Mouse (Mus musculus) neural tube, embryonic 11.5 days (tissue): ENCODE results near the gene Slc24a3. TPM values are rescaled to one million over a fixed set of nuclear protein-coding genes. Genes with fewer than 3 reads are reported as not detected.
A peak's percentile ranks its signal among the peaks of the same experiment; 100 is the strongest.

ENCODE experiments used
- ATAC-seq: fragments of 200-750 bp; cut with Nextera tagmentation; 2 replicates; pipeline ENCODE4 v1.8.0; 2017; ENCODE audit warnings: moderate number of reproducible peaks, mild to moderate bottlenecking, moderate TSS enrichment, moderate library complexity; ENCODE audit not compliant: insufficient read depth, low FRiP score, low TSS enrichment
- DNase-seq: peaks from one replicate; pipeline ENCODE4 v3.0.0-alpha.2; 2015; ENCODE audit warnings: low spot score
- H3K27ac ChIP-seq: fragments of 300-500 bp; sonication (generic); 2 replicates; pipeline ENCODE4 v1.5.1; 2014; ENCODE audit warnings: low read depth, mild to moderate bottlenecking, low read length
- H3K27me3 ChIP-seq: fragments of 300-500 bp; sonication (generic); 2 replicates; pipeline ENCODE4 v1.6.1; 2014; ENCODE audit warnings: mild to moderate bottlenecking, low read length, mixed read lengths; ENCODE audit not compliant: control insufficient read depth, insufficient read depth
- H3K36me3 ChIP-seq: fragments of 300-500 bp; sonication (generic); 2 replicates; pipeline ENCODE4 v1.6.1; 2014; ENCODE audit warnings: mild to moderate bottlenecking, low read length, moderate library complexity, mixed read lengths; ENCODE audit not compliant: control insufficient read depth, insufficient read depth
- H3K4me1 ChIP-seq: fragments of 300-500 bp; sonication (generic); 2 replicates; pipeline ENCODE4 v1.6.1; 2014; ENCODE audit warnings: low read length, mixed read lengths; ENCODE audit not compliant: control insufficient read depth, insufficient read depth
- H3K4me2 ChIP-seq: fragments of 300-500 bp; sonication (generic); 2 replicates; pipeline ENCODE4 v1.6.1; 2014; ENCODE audit warnings: low read depth, mild to moderate bottlenecking, moderate library complexity
- H3K4me3 ChIP-seq: fragments of 300-500 bp; sonication (generic); 2 replicates; pipeline ENCODE4 v1.5.1; 2014; ENCODE audit warnings: low read depth, low read length
- H3K9ac ChIP-seq: fragments of 300-500 bp; sonication (generic); 2 replicates; pipeline ENCODE4 v1.6.1; 2014; ENCODE audit warnings: mild to moderate bottlenecking, low read length
- H3K9me3 ChIP-seq: fragments of 300-500 bp; sonication (generic); 2 replicates; pipeline ENCODE4 v1.6.1; 2016; ENCODE audit warnings: low read length; ENCODE audit not compliant: control insufficient read depth
- WGBS: fragments of 180-500 bp; shearing (Covaris S2); extraction: QIAGEN DNeasy Blood & Tissue Kit; methylation state at CpG from one replicate; pipeline ENCODE4 v1.1.7; 2014; 5-methylcytosine and 5-hydroxymethylcytosine counted together
- polyA plus RNA-seq: library from polyadenylated mRNA; unstranded; fragments of >200 nt; fragmentation: Nextera tagmentation; extraction: Ambion mirVana; gene quantifications from 2 replicates; pipeline ENCODE4 v1.2.1, GENCODE M21; 2014

The Slc24a3 gene
- polyA plus RNA-seq, 1 experiment from 2014 or later = 6.2 TPM

DNA sequence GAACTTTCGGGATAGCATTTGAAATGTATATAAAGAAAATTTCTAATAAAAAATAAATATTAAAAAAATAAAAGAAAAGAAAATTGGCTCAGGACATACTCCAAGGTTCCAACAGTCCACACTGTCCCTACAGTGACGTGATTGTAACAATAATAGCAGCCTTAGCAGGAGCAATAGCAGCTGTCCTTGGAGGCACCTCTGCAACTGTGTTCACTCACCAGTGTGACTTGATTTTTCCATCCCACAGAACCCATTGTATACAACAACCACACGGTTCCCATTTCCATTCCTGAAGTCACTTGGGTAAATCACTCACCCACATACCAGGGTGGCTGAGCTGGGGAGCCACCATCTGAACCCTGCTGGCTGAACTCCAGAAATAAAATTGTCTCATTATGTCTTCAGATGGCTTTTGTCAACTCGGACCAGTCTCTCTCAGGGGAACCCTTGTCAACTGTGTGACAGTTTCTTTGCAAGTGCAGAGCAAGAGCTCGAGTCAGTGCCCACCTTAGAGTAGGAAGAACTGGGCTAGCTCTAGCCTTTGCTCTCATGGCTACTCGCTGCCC lies 233.8 kb downstream of the Slc24a3 start:
- WGBS = 58% methylated on average over 6 of the region's 6 CpGs
- ATAC-seq = peak; percentile 21; the same call in 1 of the 2 replicates
- no peak overlapping the region for H3K4me3 ChIP-seq

DNA sequence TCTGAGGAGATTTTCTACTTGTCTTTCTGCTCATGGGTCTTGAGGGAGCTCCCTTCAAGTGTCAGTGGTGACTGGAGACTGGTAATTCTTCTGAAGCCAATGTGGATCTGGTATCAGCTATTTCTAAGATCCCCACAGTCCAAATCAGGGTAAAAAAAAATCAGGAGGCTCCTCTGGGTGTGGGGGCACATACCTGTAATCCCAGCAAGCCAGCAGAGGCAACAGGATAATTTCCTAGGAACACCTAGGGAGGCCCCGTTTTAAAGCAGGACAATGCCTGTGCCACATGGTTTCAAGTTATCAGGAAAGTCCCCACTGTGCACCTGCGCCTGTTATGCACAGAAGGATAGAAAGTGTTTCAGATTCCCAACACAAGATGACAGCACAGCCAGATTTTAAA lies 234.4 kb downstream of the Slc24a3 start:
- H3K4me3 ChIP-seq = no peak overlapping the region
- peaks cover 8% of the 10 kb centered on the region; the same call in 1 of the 2 replicates for H3K4me1 ChIP-seq
- no peak overlapping the region for H3K9ac ChIP-seq
- H3K9me3 ChIP-seq = no peaks in the 10 kb centered on the region
- WGBS = 73% methylated on average over 2 of the region's 2 CpGs
- no peak overlapping the region for H3K4me2 ChIP-seq
- H3K27ac ChIP-seq = no peak overlapping the region
- H3K36me3 ChIP-seq = no peaks in the 10 kb centered on the region
- ATAC-seq = no peak
- no peak for DNase-seq
- no peaks in the 10 kb centered on the region for H3K27me3 ChIP-seq

More for the DNA sequence above, 233.8 kb downstream of the Slc24a3 start:
- Histone ChIP-seq H3K9me3 (no peaks in the 10 kb centered on the region), H3K4me2 (no peak overlapping the region), H3K9ac (no peak overlapping the region), H3K36me3 (no peaks in the 10 kb centered on the region), H3K27me3 (no peaks in the 10 kb centered on the region), H3K4me1 (peaks cover 13% of the 10 kb centered on the region; the same call in 1 of the 2 replicates), H3K27ac (no peak overlapping the region)
- DNase-seq = no peak

DNA sequence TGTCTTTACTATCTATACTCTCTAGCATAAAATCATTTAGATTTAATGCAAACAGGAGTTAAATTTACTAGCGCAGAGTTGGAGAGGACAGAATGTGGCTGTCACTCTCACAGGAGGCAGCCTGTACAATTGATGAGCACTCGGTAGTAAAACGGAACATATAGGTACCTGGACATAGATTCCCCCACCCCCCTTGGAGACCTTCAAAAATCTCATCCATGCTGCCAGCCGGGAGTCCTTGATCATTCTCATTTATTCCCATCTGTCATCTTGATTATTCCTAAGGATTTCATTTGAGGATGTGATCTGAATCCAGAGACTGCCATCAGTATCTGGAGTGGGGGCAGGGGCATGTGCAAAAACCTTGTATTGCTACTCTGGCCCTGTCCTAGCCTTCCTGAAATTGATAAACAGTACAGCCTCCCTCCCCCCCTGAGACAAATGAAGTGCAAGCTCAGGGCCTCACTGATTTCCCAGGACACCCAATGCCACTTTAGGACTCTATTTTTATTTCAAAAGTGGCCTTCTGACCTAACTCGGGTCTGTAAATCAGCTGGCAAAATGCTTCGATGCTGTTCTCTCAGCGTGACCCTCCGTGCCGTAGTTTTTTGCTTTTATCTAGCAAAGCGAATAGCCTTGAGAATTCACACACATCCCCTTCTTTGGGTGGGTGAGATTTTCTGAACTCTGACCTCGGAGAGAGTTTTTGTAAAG lies 237.4 kb downstream of the Slc24a3 start:
- peaks cover 3% of the 10 kb centered on the region; the same call in 1 of the 2 replicates for H3K4me1 ChIP-seq
- H3K27ac ChIP-seq = peak overlapping the region; percentile 34; the same call in 1 of the 2 replicates
- WGBS = 22% methylated on average over 11 of the region's 11 CpGs
- ATAC-seq (peak; percentile 70), DNase-seq (peak; percentile 21)
- no peak overlapping the region for H3K4me3 ChIP-seq
- no peaks in the 10 kb centered on the region for H3K36me3 ChIP-seq
- no peak overlapping the region for H3K9ac ChIP-seq
- H3K27me3 ChIP-seq = no peaks in the 10 kb centered on the region
- no peaks in the 10 kb centered on the region for H3K9me3 ChIP-seq
- H3K4me2 ChIP-seq = no peak overlapping the region

DNA sequence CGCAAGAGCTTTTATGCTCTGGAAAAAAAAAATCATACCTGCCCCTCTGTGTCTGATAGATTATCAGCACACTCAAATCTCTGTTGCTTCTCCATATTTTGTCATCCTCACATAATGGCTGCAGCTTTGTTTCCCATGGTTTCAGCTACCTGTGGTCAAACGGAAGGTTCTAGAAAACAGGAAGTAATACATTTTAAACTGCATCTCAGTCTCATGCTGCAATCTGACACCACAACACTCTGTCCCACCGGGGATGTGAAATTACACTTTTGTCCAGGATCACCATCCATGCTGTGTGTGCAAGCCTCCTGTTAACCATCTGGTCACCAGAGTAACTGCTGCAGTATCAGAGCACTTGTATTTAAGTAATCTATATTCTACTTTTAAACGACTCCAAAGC lies 238.2 kb downstream of the Slc24a3 start:
- Histone ChIP-seq H3K9ac (no peak overlapping the region), H3K27me3 (no peaks in the 10 kb centered on the region), H3K27ac (peak overlapping the region; percentile 4; the same call in 1 of the 2 replicates), H3K36me3 (no peaks in the 10 kb centered on the region), H3K4me2 (no peak overlapping the region), H3K4me3 (no peak overlapping the region), H3K9me3 (no peaks in the 10 kb centered on the region), H3K4me1 (peaks cover 3% of the 10 kb centered on the region; the same call in 1 of the 2 replicates)
- 32% methylated on average over 4 of the region's 4 CpGs for WGBS
- no peak for DNase-seq
- ATAC-seq = 0 out of 2 replicates have a peak, but pooled peaks have one; percentile 1

DNA sequence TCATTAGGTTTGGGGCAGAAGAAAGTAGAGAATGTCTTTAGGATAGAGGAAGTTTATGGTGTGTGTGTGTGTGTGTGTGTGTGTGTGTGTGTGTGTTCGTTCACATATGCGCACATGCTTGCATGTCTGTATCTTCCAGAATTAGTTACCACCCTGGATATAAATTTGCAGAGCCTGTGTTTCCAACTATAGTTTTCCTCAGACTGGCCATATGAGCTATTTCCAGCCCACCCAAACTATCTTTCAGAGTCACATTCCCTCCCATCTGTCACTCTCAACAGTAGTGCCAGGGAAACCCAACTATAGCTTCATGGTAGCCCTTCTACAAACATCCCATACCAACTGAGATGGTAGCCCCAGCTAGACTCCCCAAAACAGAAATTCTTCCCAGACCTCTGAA lies 250.2 kb downstream of the Slc24a3 start:
- no peak overlapping the region for H3K4me2 ChIP-seq
- WGBS = 100% methylated on average over 2 of the region's 2 CpGs
- H3K9ac ChIP-seq = no peak overlapping the region
- H3K4me1 ChIP-seq = no peaks in the 10 kb centered on the region
- no peaks in the 10 kb centered on the region for H3K36me3 ChIP-seq
- no peak overlapping the region for H3K27ac ChIP-seq
- no peaks in the 10 kb centered on the region for H3K9me3 ChIP-seq
- H3K4me3 ChIP-seq = no peak overlapping the region
- H3K27me3 ChIP-seq = no peaks in the 10 kb centered on the region
- DNase-seq (no peak), ATAC-seq (no peak)

- Histone ChIP-seq H3K4me3 (no peak overlapping the region), H3K9me3 (no peaks in the 10 kb centered on the region), H3K4me2 (no peak overlapping the region), H3K4me1 (no peaks in the 10 kb centered on the region), H3K9ac (no peak overlapping the region), H3K27me3 (no peaks in the 10 kb centered on the region), H3K36me3 (no peaks in the 10 kb centered on the region), H3K27ac (no peak overlapping the region)
- DNase-seq (no peak), ATAC-seq (no peak)
- 69% methylated on average over 2 of the region's 2 CpGs for WGBS
Observed at GRCm38 (mm10) chr2:145419078-145419477, 251.5 kb downstream of the Slc24a3 start.

GRCm38 (mm10) chr2:145420967-145421888 lies 253.7 kb downstream of the Slc24a3 start:
- 71% methylated on average over 5 of the region's 5 CpGs for WGBS
- Histone ChIP-seq H3K4me2 (no peak overlapping the region), H3K9me3 (no peaks in the 10 kb centered on the region), H3K4me3 (no peak overlapping the region), H3K9ac (no peak overlapping the region), H3K4me1 (no peaks in the 10 kb centered on the region), H3K27ac (no peak overlapping the region), H3K27me3 (no peaks in the 10 kb centered on the region), H3K36me3 (no peaks in the 10 kb centered on the region)
- ATAC-seq = peak; percentile 77
- DNase-seq = peak; percentile 15

DNA sequence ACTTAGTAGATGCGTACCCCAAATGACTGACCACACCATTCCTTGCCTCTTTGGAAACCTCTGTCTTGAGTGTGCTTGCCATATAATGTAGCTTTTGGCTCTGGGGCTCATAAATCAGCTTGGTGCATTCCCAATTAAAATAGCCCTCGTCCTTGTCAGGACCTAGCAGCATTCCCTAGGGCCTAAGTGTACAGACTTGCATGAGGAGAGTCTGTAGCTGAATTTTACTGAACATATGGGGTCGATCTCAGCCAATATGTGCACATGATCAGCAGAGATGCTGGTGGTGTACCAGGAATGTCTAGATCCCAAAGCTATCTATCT lies 254.3 kb downstream of the Slc24a3 start:
- no peak overlapping the region for H3K4me3 ChIP-seq
- no peak overlapping the region for H3K4me2 ChIP-seq

More for the DNA sequence above, 254.3 kb downstream of the Slc24a3 start:
- ATAC-seq (peak; percentile 67), DNase-seq (no peak)
- Histone ChIP-seq H3K27me3 (no peaks in the 10 kb centered on the region), H3K4me1 (no peaks in the 10 kb centered on the region), H3K9me3 (no peaks in the 10 kb centered on the region), H3K36me3 (no peaks in the 10 kb centered on the region), H3K9ac (no peak overlapping the region), H3K27ac (no peak overlapping the region)
- WGBS = 49% methylated on average over 3 of the region's 3 CpGs
